Mouse (Mus musculus) ES-E14 (cell line): ENCODE measurements around the gene Kpnb1. TPM values are rescaled to one million over a fixed set of nuclear protein-coding genes. Genes with fewer than 3 reads are reported as not detected.

Experiments used
- DNase-seq: peaks from one replicate; pipeline ENCODE4 v3.0.0-alpha.2; 2013; ENCODE audit warnings: low read depth, low spot score
- H3K27ac ChIP-seq: 2 replicates; pipeline ENCODE4 v1.5.1; 2012; ENCODE audit warnings: low read depth, mild to moderate bottlenecking, low read length, moderate library complexity, mixed read lengths; ENCODE audit not compliant: poor library complexity, insufficient read depth, severe bottlenecking
- H3K36me3 ChIP-seq: 2 replicates; pipeline ENCODE4 v1.6.1; 2012; ENCODE audit warnings: mild to moderate bottlenecking, low read length, moderate library complexity, mixed read lengths; ENCODE audit not compliant: control insufficient read depth, poor library complexity, insufficient read depth, severe bottlenecking
- H3K4me1 ChIP-seq, 2 experiments: fragments of 150-350 bp in 1 of 2; sonication (generic) in 1 of 2; 2 replicates each; pipeline ENCODE4 v1.6.1; 2012; ENCODE audit warnings: low read length in 2 of 2, mild to moderate bottlenecking in 1 of 2, mixed read lengths in 1 of 2; ENCODE audit not compliant: control insufficient read depth in 2 of 2, insufficient read depth in 2 of 2, poor library complexity in 1 of 2
- H3K4me3 ChIP-seq, 2 experiments: fragments of 150-350 bp in 1 of 2; sonication (generic) in 1 of 2; 2 replicates each; pipeline ENCODE4 v1.5.1; 2012; ENCODE audit warnings: low read length in 2 of 2, low read depth in 1 of 2, mild to moderate bottlenecking in 1 of 2, mixed read lengths in 1 of 2; ENCODE audit not compliant: insufficient read depth in 1 of 2, poor library complexity in 1 of 2, severe bottlenecking in 1 of 2
- H3K9ac ChIP-seq: 2 replicates; pipeline ENCODE4 v1.6.1; 2012; ENCODE audit warnings: low read depth, mild to moderate bottlenecking, low read length, mixed read lengths; ENCODE audit not compliant: poor library complexity, insufficient read depth, severe bottlenecking
- H3K9me3 ChIP-seq: fragments of 150-350 bp; sonication (generic); 2 replicates; pipeline ENCODE4 v1.6.1; 2012; ENCODE audit warnings: low read depth, mild to moderate bottlenecking, low read length; ENCODE audit not compliant: control insufficient read depth, insufficient read depth
- CHD2 ChIP-seq: IDR thresholded peaks from 2 replicates; pipeline ENCODE4 v1.6.1; 2014; ENCODE audit warnings: mild to moderate bottlenecking, low read depth, low read length, inconsistent platforms
- HCFC1 ChIP-seq: IDR thresholded peaks from 2 replicates; pipeline ENCODE4 v1.6.1; 2012; ENCODE audit warnings: low read length, inconsistent platforms, borderline replicate concordance; ENCODE audit not compliant: insufficient read depth
- MAFK ChIP-seq: IDR thresholded peaks from 2 replicates; pipeline ENCODE4 v1.6.1; 2014; ENCODE audit warnings: mild to moderate bottlenecking, low read depth, low read length, inconsistent platforms; ENCODE audit not compliant: insufficient read depth
- ZC3H11A ChIP-seq: IDR thresholded peaks from 2 replicates; pipeline ENCODE4 v1.6.1; 2012; ENCODE audit warnings: low read depth, mild to moderate bottlenecking, inconsistent platforms, low read length, borderline replicate concordance
- ZNF384 ChIP-seq: IDR thresholded peaks from 2 replicates; pipeline ENCODE4 v1.6.1; 2012; ENCODE audit warnings: low read depth, low read length, inconsistent platforms
- in situ Hi-C, 2 experiments: fragments of 600-800 bp; cut with MboI; formaldehyde crosslinking; loops; one replicate each; pipeline ENCODE4 v1.15.1; 2025; ENCODE audit warnings: low sequenced_read_pairs in 2 of 2, inconsistent platforms in 1 of 2; ENCODE audit not compliant: unreplicated experiment in 2 of 2
- total RNA-seq: library from RNA; depleted of rRNA; stranded (reverse); fragments of 300-350 nt; gene quantifications from 2 replicates; pipeline ENCODE4 v1.2.3, GENCODE M21; 2012

Kpnb1 gene
- total RNA-seq, 1 experiment: 369 TPM

DNA sequence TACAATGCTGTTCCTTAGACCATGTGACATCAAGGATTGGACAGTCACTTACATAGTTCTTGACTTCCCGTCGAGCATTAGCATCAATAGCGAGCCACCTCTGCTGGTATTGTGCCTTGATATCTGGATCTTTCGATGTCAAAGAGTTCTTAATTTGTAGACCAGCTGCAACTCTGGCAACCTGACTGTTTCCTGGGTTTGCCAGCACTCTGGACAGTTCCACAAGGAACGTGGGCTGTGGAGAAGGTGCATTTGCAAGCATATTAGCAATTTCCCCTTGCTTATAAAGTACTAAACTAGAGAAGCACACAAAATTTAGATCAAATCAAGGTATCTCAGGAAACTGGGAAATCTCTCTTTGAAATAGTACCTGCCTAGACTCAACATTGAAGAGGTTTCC is 2.8 kb downstream of the Kpnb1 start:
- H3K4me1 ChIP-seq: peaks cover 4 to 7% of the 10 kb centered on the region in 2 experiments; a peak in 3 of 4 replicates
- peaks cover 46% of the 10 kb centered on the region for H3K36me3 ChIP-seq
- H3K9ac ChIP-seq: no peak overlapping the region
- H3K9me3 ChIP-seq: no peaks in the 10 kb centered on the region
- DNase-seq: no peak
- H3K4me3 ChIP-seq: no peak overlapping the region; a peak in 1 of 4 replicates
- in situ Hi-C loops: no loop called here
- no peak overlapping the region for H3K27ac ChIP-seq
- TF ChIP-seq ZC3H11A: no peak
- no peak for TF ChIP-seq CHD2
- TF ChIP-seq HCFC1: no peak
- TF ChIP-seq MAFK: no peak
- no peak for TF ChIP-seq ZNF384

DNA sequence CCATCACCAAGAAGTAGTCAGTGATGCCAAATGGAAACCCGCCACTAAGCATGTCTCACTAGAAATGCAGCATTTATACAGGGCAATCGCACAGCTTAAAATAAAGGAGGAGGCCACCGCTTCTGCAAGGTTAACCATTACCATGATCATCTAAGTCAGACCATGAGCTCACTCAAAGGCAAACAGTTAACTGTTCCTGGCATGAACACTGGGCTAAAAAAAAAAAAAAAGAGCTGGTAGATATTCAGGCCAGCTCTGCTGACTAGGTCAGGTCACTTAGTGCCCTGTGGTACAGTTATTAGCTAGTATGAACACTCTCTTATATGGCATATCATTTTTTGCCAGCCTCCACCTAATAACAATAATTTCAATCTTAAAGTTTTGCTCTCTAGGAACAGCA is 5.2 kb downstream of the Kpnb1 start:
- TF ChIP-seq HCFC1 (no peak), MAFK (no peak), ZC3H11A (no peak)
- in situ Hi-C loops: no loop called here
- H3K9ac ChIP-seq: no peak overlapping the region
- DNase-seq: no peak
- no peak overlapping the region for H3K4me3 ChIP-seq
- no peaks in the 10 kb centered on the region for H3K9me3 ChIP-seq
- peaks cover 4 to 5% of the 10 kb centered on the region in 2 experiments; a peak in 3 of 4 replicates for H3K4me1 ChIP-seq
- no peak overlapping the region for H3K27ac ChIP-seq
- H3K36me3 ChIP-seq: peaks cover 58% of the 10 kb centered on the region

DNA sequence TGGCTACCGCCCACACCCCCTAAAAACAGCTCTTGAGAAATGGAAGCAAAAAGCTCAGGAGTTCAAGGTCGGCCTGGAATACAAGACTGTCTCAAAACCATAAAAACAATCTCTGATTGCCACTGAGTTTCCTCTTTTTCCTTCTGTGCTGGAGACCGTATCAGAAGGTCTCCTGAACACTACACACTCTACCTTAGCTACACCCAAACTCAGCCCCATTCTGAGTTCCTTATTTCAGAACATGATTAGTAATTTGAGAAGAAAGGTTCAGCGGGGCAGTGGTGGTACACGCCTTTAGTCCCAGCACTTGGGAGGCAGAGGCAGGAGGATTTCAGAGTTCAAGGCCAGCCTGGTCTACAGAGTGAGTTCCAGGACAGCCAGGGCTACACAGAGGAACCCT is 6.6 kb downstream of the Kpnb1 start:
- DNase-seq: no peak
- H3K27ac ChIP-seq: no peak overlapping the region
- H3K4me1 ChIP-seq: peaks cover 0 to 4% of the 10 kb centered on the region in 2 experiments; a peak in 3 of 4 replicates
- peaks cover 67% of the 10 kb centered on the region for H3K36me3 ChIP-seq
- H3K4me3 ChIP-seq: no peak overlapping the region
- TF ChIP-seq MAFK: no peak
- TF ChIP-seq HCFC1: no peak
- TF ChIP-seq ZNF384: no peak
- no peak for TF ChIP-seq ZC3H11A
- no peak for TF ChIP-seq CHD2
- in situ Hi-C loops: no loop called here
- H3K9me3 ChIP-seq: no peaks in the 10 kb centered on the region
- H3K9ac ChIP-seq: no peak overlapping the region

DNA sequence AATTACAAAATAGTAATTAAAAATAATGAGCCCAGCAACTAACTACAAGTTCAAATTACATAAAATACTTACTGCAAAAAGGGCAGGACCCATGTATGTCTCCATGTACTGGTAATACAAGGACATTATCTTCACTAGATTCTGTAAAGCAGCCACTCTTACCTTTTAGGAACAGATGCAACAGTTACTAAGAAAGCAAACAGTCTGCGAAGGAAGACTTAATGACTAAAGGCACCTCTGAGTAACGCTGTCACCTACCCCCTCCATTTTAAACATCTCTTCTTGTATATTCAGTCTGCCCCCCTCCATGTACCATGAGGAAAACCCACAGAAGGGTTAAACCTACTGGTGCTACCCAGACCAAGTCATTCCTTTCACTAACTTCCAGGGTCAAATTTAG is 9.5 kb downstream of the Kpnb1 start:
- H3K9ac ChIP-seq: no peak overlapping the region
- peaks cover 75% of the 10 kb centered on the region for H3K36me3 ChIP-seq
- TF ChIP-seq ZNF384 (no peak), ZC3H11A (no peak), MAFK (no peak), CHD2 (no peak), HCFC1 (no peak)
- H3K4me1 ChIP-seq: peaks cover 0 to 6% of the 10 kb centered on the region in 2 experiments; a peak in 2 of 4 replicates
- no peak for DNase-seq
- H3K4me3 ChIP-seq: no peak overlapping the region
- in situ Hi-C loops: no loop called here
- H3K27ac ChIP-seq: no peak overlapping the region
- H3K9me3 ChIP-seq: no peaks in the 10 kb centered on the region

DNA sequence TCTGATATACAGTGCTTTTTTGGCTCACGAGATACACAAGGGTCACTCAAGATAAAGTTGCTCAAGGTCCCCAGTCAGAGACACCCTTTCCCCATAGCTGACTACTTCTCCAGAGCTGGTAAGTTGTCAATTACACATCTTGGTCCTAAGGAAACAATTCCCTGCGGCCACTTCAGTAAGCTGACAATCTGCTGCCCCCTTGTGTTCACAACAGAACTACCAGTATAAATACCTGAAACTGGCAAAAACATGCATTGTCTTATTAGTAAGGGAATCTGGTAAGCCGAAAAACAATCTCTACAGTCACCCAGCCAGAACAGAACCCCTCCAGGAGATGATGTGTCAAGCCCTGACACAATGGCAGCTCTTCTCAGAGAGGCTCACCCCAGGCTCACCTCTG is 10.8 kb downstream of the Kpnb1 start:
- TF ChIP-seq MAFK: no peak
- no peak for DNase-seq
- Histone ChIP-seq H3K27ac (no peak overlapping the region), H3K4me3 (no peak overlapping the region), H3K9me3 (no peaks in the 10 kb centered on the region), H3K4me1 (peaks cover 0 to 2% of the 10 kb centered on the region in 2 experiments; a peak in 1 of 4 replicates), H3K9ac (no peak overlapping the region), H3K36me3 (peaks cover 72% of the 10 kb centered on the region)
- in situ Hi-C loops: no loop called here
